Mouse (Mus musculus): Measurements from ENCODE around the gene Nr1i3. TPM values are rescaled to one million over a fixed set of nuclear protein-coding genes. Genes with fewer than 3 reads are reported as not detected.

The Nr1i3 gene
- not detected for total RNA-seq (2023)

GRCm38 (mm10) chr1:171213801-171214496 lies at the start of gene Nr1i3:
Gene Nr1i3 (plus strand): TSS chr1:171213970.

GRCm38 (mm10) chr1:171195887-171196397 lies 17.8 kb upstream of the Nr1i3 start, which contains the start of gene Pcp4l1:
Gene Pcp4l1 (minus strand): TSS chr1:171196268.

GRCm38 (mm10) chr1:171222238-171223155 lies 8.7 kb downstream of the Nr1i3 start, which contains the start of gene Tomm40l:
Gene Tomm40l (minus strand): TSS chr1:171222514.

GRCm38 (mm10) chr1:171224857-171225256 lies 11.1 kb downstream of the Nr1i3 start, which contains the start of gene Apoa2:
Gene Apoa2 (plus strand): TSS chr1:171225054.

GRCm38 (mm10) chr1:171234126-171234525 lies 20.4 kb downstream of the Nr1i3 start, which contains the start of gene Fcer1g:
Gene Fcer1g (minus strand): TSS chr1:171234365.

GRCm38 (mm10) chr1:171249913-171250600 lies 36.3 kb downstream of the Nr1i3 start, which contains the start of gene Adamts4:
Gene Adamts4 (plus strand): TSS chr1:171250421.

GRCm38 (mm10) chr1:171250680-171251593 lies 37.2 kb downstream of the Nr1i3 start, which contains the start of gene Ndufs2:
Gene Ndufs2 (minus strand): TSS chr1:171251388.

GRCm38 (mm10) chr1:171269848-171270572 lies 56.2 kb downstream of the Nr1i3 start, which contains the start of gene B4galt3:
Gene B4galt3 (plus strand): TSS chr1:171270328.

Other genes starting within 250 kb of the Nr1i3 start
- 8.7 TPM for gene Fcgr2b, start 237.4 kb upstream of the Nr1i3 start, total RNA-seq (2023)
- 0.47 TPM for gene Fcgr4, start 195.1 kb upstream of the Nr1i3 start, total RNA-seq (2023)
- gene Fcgr3, start 149.0 kb upstream of the Nr1i3 start, total RNA-seq (2023): 5.6 TPM
- not detected for gene Cfap126, start 100.1 kb upstream of the Nr1i3 start, total RNA-seq (2023)
- 113 TPM for gene Sdhc, start 63.4 kb upstream of the Nr1i3 start, total RNA-seq (2023)
- gene Mpz, start 63.3 kb upstream of the Nr1i3 start, total RNA-seq (2023): not detected
- not detected for gene Pcp4l1, start 17.7 kb upstream of the Nr1i3 start, total RNA-seq (2023)
- 21.0 TPM for gene Tomm40l, start 8.5 kb downstream of the Nr1i3 start, total RNA-seq (2023)
- gene Apoa2, start 11.1 kb downstream of the Nr1i3 start, total RNA-seq (2023): not detected
- 15.1 TPM for gene Fcer1g, start 20.4 kb downstream of the Nr1i3 start, total RNA-seq (2023)
- gene Adamts4, start 36.5 kb downstream of the Nr1i3 start, total RNA-seq (2023): not detected
- 115 TPM for gene Ndufs2, start 37.4 kb downstream of the Nr1i3 start, total RNA-seq (2023)
- 70.7 TPM for gene B4galt3, start 56.4 kb downstream of the Nr1i3 start, total RNA-seq (2023)
- gene Ppox, start 67.2 kb downstream of the Nr1i3 start, total RNA-seq (2023): 52.3 TPM
- gene Usp21, start 74.0 kb downstream of the Nr1i3 start, total RNA-seq (2023): 51.6 TPM
- 46.1 TPM for gene Ufc1, start 81.1 kb downstream of the Nr1i3 start, total RNA-seq (2023)
- gene Dedd, start 115.2 kb downstream of the Nr1i3 start, total RNA-seq (2023): 28.3 TPM
- 28.5 TPM for gene Nit1, start 131.7 kb downstream of the Nr1i3 start, total RNA-seq (2023)
- gene Pfdn2, start 131.7 kb downstream of the Nr1i3 start, total RNA-seq (2023): 69.8 TPM
- gene Klhdc9, start 146.8 kb downstream of the Nr1i3 start, total RNA-seq (2023): 0.98 TPM
- gene Nectin4, start 156.1 kb downstream of the Nr1i3 start, total RNA-seq (2023): 0.15 TPM
- 202 TPM for gene Arhgap30, start 175.0 kb downstream of the Nr1i3 start, total RNA-seq (2023)
- gene Usf1, start 197.3 kb downstream of the Nr1i3 start, total RNA-seq (2023): 92.7 TPM
- 4.4 TPM for gene Tstd1, start 204.9 kb downstream of the Nr1i3 start, total RNA-seq (2023)
- 1.1 TPM for gene F11r, start 223.6 kb downstream of the Nr1i3 start, total RNA-seq (2023)